Mouse (Mus musculus): ENCODE results near the gene Akr1c6. TPM values are rescaled to one million over a fixed set of nuclear protein-coding genes. Genes with fewer than 3 reads are reported as not detected.
"Not testable (repeated sequence)": the region's sequence is repeated elsewhere in the genome, so short reads cannot be mapped to it uniquely, and the experiment has no call there.

Gene Akr1c6
- not detected in 2 replicates for polyA plus RNA-seq (2014; fragmentation: Nextera tagmentation; extraction: Ambion mirVana)

DNA sequence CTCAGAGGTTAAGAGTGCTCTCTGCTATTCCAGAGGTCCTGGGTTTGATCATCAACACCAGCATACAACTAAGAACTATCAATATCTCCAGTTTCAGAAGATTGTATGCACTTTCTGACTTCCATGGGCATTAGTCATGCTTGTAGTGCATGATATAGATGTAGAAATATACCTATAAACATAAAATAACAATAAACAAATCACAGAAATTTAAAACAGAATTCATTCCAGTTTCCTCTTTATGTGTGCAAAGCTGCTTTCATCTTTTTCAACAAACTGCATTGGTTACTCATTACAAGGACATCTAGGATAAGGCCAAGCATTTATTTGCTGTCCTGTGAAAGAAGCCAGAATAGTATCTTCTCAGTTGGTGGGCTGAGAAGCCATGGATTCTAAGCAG, at the start of gene Akr1c6:
Gene Akr1c6 (plus strand): TSS at position 301 of the 400 bp plus-strand sequence.
- H3K4me3 ChIP-seq (ENCODE audit: low read length): no peak within 1 kb of the TSS

DNA sequence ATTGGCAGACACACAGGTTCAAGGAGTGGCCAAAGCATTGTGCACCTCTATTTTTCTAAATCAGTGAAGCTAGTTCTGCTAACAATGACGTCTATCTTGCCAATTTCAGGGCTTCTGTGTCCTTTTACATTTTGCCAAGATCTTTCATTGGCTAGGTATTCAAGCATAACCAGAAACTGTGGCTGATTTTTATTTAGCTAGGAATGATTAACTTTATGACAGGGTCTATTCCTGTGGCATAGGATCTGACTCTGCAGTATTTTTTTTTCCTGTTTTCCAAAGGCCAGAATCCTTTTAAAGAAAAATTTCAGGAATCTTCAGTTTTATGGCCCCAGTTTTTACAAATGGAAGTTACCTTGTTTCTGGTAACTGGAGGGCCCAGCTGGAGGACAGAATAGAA, 49.2 kb upstream of the Akr1c6 start:
- WGBS: 63% methylated on average over 1 of the region's 1 CpGs
- Histone ChIP-seq H3K9me3 (ENCODE audit: control insufficient read depth, low read length) (no peaks in the 10 kb centered on the region), H3K4me2 (replicated peaks; ENCODE audit: low read depth, low read length) (no peak overlapping the region), H3K27me3 (ENCODE audit: control insufficient read depth, insufficient read depth, low read length) (no peaks in the 10 kb centered on the region), H3K4me1 (ENCODE audit: control insufficient read depth, insufficient read depth, low read length) (no peaks in the 10 kb centered on the region), H3K36me3 (ENCODE audit: control insufficient read depth, insufficient read depth, low read length) (no peaks in the 10 kb centered on the region), H3K9ac (ENCODE audit: low read depth, low read length) (no peak overlapping the region), H3K27ac (ENCODE audit: low read depth, low read length) (no peak overlapping the region), H3K4me3 (ENCODE audit: low read length) (no peak overlapping the region)
- no peak for ATAC-seq (ENCODE audit: low FRiP score, low TSS enrichment)

More for the DNA sequence above, at the start of gene Akr1c6:
- no peaks in the 10 kb centered on the region for H3K4me1 ChIP-seq (ENCODE audit: control insufficient read depth, insufficient read depth, low read length)
- no peaks in the 10 kb centered on the region for H3K27me3 ChIP-seq (ENCODE audit: control insufficient read depth, insufficient read depth, low read length)
- no peak within 1 kb of the TSS for H3K4me2 ChIP-seq (replicated peaks; ENCODE audit: low read depth, low read length)
- no peak within 1 kb of the TSS for H3K27ac ChIP-seq (ENCODE audit: low read depth, low read length)
- no peaks in the 10 kb centered on the region for H3K9me3 ChIP-seq (ENCODE audit: control insufficient read depth, low read length)
- H3K36me3 ChIP-seq (ENCODE audit: control insufficient read depth, insufficient read depth, low read length): no peaks in the 10 kb centered on the region
- no peak within 1 kb of the TSS for H3K9ac ChIP-seq (ENCODE audit: low read depth, low read length)
- ATAC-seq (ENCODE audit: low FRiP score, low TSS enrichment): no peak

GRCm38 (mm10) chr13:4385541-4385940, 48.6 kb upstream of the Akr1c6 start:
- Histone ChIP-seq H3K27ac (ENCODE audit: low read depth, low read length) (no peak overlapping the region), H3K4me3 (ENCODE audit: low read length) (no peak overlapping the region), H3K36me3 (ENCODE audit: control insufficient read depth, insufficient read depth, low read length) (no peaks in the 10 kb centered on the region), H3K4me2 (replicated peaks; ENCODE audit: low read depth, low read length) (no peak overlapping the region), H3K9ac (ENCODE audit: low read depth, low read length) (no peak overlapping the region), H3K9me3 (ENCODE audit: control insufficient read depth, low read length) (no peaks in the 10 kb centered on the region), H3K27me3 (ENCODE audit: control insufficient read depth, insufficient read depth, low read length) (no peaks in the 10 kb centered on the region), H3K4me1 (ENCODE audit: control insufficient read depth, insufficient read depth, low read length) (no peaks in the 10 kb centered on the region)
- no peak for ATAC-seq (ENCODE audit: low FRiP score, low TSS enrichment)

DNA sequence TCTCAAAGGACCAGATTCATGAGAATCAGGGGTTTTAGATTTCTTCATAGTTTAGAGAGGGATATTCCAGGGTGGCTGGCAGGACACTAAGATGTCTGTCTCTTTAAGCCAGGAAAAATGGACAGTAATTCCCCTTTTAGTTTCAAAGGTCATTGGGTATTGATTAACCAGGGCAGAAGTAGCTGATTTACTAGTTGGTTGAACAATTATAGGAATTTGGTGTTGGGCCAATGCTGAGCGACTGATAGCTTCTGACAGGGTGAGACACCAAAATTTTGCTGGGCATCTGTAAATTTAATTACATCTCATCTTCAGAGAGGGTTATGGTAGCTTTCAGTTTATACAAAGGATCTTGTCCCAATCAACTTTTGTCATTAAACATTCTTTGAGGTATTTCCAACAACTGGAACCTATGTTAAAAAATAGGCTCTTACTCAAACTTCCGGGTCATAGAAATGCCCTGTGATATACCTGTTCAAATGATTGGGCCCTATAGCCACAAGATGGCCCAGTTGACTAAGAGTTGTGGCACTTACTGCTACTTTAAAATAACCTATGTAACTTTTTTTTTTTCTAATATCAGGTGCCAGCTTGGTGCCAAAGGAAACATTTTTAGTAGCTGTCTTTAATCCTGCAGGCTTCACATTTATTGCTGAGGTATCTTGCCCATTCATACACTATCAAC, 45.2 kb upstream of the Akr1c6 start:
- ATAC-seq (ENCODE audit: low FRiP score, low TSS enrichment): 0 out of 2 replicates have a peak, but pooled peaks have one; percentile 28
- WGBS: 84% methylated on average over 2 of the region's 2 CpGs
- H3K27me3 ChIP-seq (ENCODE audit: control insufficient read depth, insufficient read depth, low read length): no peaks in the 10 kb centered on the region

GRCm38 (mm10) chr13:4400360-4400759, 33.7 kb upstream of the Akr1c6 start:
- H3K4me2 ChIP-seq (replicated peaks; ENCODE audit: low read depth, low read length); H3K27me3 ChIP-seq (ENCODE audit: control insufficient read depth, insufficient read depth, low read length); H3K36me3 ChIP-seq (ENCODE audit: control insufficient read depth, insufficient read depth, low read length); ATAC-seq (ENCODE audit: low FRiP score, low TSS enrichment); H3K9me3 ChIP-seq (ENCODE audit: control insufficient read depth, low read length); H3K4me3 ChIP-seq (ENCODE audit: low read length); H3K9ac ChIP-seq (ENCODE audit: low read depth, low read length); H3K27ac ChIP-seq (ENCODE audit: low read depth, low read length); H3K4me1 ChIP-seq (ENCODE audit: control insufficient read depth, insufficient read depth, low read length): not testable (repeated sequence)
- 69% methylated on average over 1 of the region's 1 CpGs for WGBS

More for the DNA sequence above, 45.2 kb upstream of the Akr1c6 start:
- Histone ChIP-seq H3K9me3 (ENCODE audit: control insufficient read depth, low read length) (no peaks in the 10 kb centered on the region), H3K4me3 (ENCODE audit: low read length) (no peak overlapping the region), H3K4me1 (ENCODE audit: control insufficient read depth, insufficient read depth, low read length) (no peaks in the 10 kb centered on the region), H3K4me2 (replicated peaks; ENCODE audit: low read depth, low read length) (no peak overlapping the region), H3K9ac (ENCODE audit: low read depth, low read length) (no peak overlapping the region), H3K27ac (ENCODE audit: low read depth, low read length) (no peak overlapping the region), H3K36me3 (ENCODE audit: control insufficient read depth, insufficient read depth, low read length) (no peaks in the 10 kb centered on the region)

DNA sequence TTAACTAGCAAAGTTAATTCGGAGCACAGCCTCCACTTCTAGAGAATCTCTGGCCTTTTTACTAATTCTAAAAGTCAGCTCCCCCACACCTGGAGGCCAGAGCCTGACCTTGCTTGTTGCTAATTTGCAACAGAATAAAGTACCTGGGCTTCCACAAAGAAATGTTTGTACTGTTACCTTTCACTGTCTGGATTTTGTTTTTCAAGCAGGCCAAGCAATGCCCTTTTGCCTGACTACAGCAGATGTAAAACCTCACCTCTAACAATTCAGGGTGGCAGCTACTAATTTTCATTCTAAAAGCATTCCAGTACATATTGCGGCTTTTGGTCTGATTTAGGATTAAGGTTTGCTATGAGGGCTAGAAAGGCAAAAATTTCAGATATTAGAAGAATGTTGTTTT, 33.3 kb upstream of the Akr1c6 start:
- H3K27me3 ChIP-seq (ENCODE audit: control insufficient read depth, insufficient read depth, low read length): no peaks in the 10 kb centered on the region
- H3K4me2 ChIP-seq (replicated peaks; ENCODE audit: low read depth, low read length): no peak overlapping the region
- no peak overlapping the region for H3K27ac ChIP-seq (ENCODE audit: low read depth, low read length)
- 93% methylated on average over 2 of the region's 2 CpGs for WGBS
- H3K9ac ChIP-seq (ENCODE audit: low read depth, low read length): no peak overlapping the region
- H3K4me3 ChIP-seq (ENCODE audit: low read length): no peak overlapping the region
- no peaks in the 10 kb centered on the region for H3K36me3 ChIP-seq (ENCODE audit: control insufficient read depth, insufficient read depth, low read length)
- no peaks in the 10 kb centered on the region for H3K4me1 ChIP-seq (ENCODE audit: control insufficient read depth, insufficient read depth, low read length)
- peaks cover 4% of the 10 kb centered on the region; the same call in 1 of the 2 replicates for H3K9me3 ChIP-seq (ENCODE audit: control insufficient read depth, low read length)
- no peak for ATAC-seq (ENCODE audit: low FRiP score, low TSS enrichment)

GRCm38 (mm10) chr13:4402221-4402620, 31.9 kb upstream of the Akr1c6 start:
- no peak overlapping the region for H3K27ac ChIP-seq (ENCODE audit: low read depth, low read length)
- peaks cover 4% of the 10 kb centered on the region; the same call in 1 of the 2 replicates for H3K9me3 ChIP-seq (ENCODE audit: control insufficient read depth, low read length)
- no peak overlapping the region for H3K4me3 ChIP-seq (ENCODE audit: low read length)
- ATAC-seq (ENCODE audit: low FRiP score, low TSS enrichment): no peak
- H3K4me2 ChIP-seq (replicated peaks; ENCODE audit: low read depth, low read length): no peak overlapping the region
- H3K36me3 ChIP-seq (ENCODE audit: control insufficient read depth, insufficient read depth, low read length): no peaks in the 10 kb centered on the region
- H3K27me3 ChIP-seq (ENCODE audit: control insufficient read depth, insufficient read depth, low read length): no peaks in the 10 kb centered on the region
- H3K4me1 ChIP-seq (ENCODE audit: control insufficient read depth, insufficient read depth, low read length): no peaks in the 10 kb centered on the region
- H3K9ac ChIP-seq (ENCODE audit: low read depth, low read length): no peak overlapping the region

DNA sequence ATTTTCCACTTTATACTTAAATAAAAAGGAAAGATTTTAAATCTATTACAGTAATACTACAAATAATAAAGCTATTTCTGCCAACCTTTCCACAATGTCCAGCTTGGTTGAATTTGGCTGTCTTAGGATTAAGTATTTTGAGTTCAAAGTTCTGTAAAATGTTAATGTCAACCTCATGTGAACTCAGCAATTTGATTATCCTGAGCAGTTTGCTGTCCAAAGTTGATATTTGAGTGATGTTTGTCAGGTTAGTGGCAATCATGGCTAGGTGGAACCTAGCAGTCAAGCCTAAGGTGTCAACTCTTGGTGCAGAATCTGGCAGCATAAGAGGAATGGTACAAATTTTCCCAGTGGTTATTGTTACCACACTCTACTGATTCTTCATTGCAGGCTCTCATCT, 29.4 kb upstream of the Akr1c6 start:
- no peak overlapping the region for H3K27ac ChIP-seq (ENCODE audit: low read depth, low read length)

GRCm38 (mm10) chr13:4406771-4407170, 27.3 kb upstream of the Akr1c6 start:
- WGBS: 81% methylated on average over 1 of the region's 1 CpGs
- H3K27me3 ChIP-seq (ENCODE audit: control insufficient read depth, insufficient read depth, low read length): no peaks in the 10 kb centered on the region
- H3K9me3 ChIP-seq (ENCODE audit: control insufficient read depth, low read length): no peaks in the 10 kb centered on the region
- H3K4me1 ChIP-seq (ENCODE audit: control insufficient read depth, insufficient read depth, low read length): no peaks in the 10 kb centered on the region
- H3K9ac ChIP-seq (ENCODE audit: low read depth, low read length): no peak overlapping the region
- H3K27ac ChIP-seq (ENCODE audit: low read depth, low read length): no peak overlapping the region
- H3K4me3 ChIP-seq (ENCODE audit: low read length): no peak overlapping the region
- no peak for ATAC-seq (ENCODE audit: low FRiP score, low TSS enrichment)
- H3K36me3 ChIP-seq (ENCODE audit: control insufficient read depth, insufficient read depth, low read length): no peaks in the 10 kb centered on the region
- H3K4me2 ChIP-seq (replicated peaks; ENCODE audit: low read depth, low read length): no peak overlapping the region

More for the DNA sequence above, 29.4 kb upstream of the Akr1c6 start:
- Histone ChIP-seq H3K36me3 (ENCODE audit: control insufficient read depth, insufficient read depth, low read length) (no peaks in the 10 kb centered on the region), H3K27me3 (ENCODE audit: control insufficient read depth, insufficient read depth, low read length) (no peaks in the 10 kb centered on the region), H3K4me3 (ENCODE audit: low read length) (no peak overlapping the region), H3K9ac (ENCODE audit: low read depth, low read length) (no peak overlapping the region), H3K4me1 (ENCODE audit: control insufficient read depth, insufficient read depth, low read length) (no peaks in the 10 kb centered on the region), H3K4me2 (replicated peaks; ENCODE audit: low read depth, low read length) (no peak overlapping the region), H3K9me3 (ENCODE audit: control insufficient read depth, low read length) (no peaks in the 10 kb centered on the region)
- ATAC-seq (ENCODE audit: low FRiP score, low TSS enrichment): no peak

Data from kidney, embryonic 14.5 days (tissue).